Mouse (Mus musculus) G1E (cell line): ENCODE results near the gene Kcnma1. TPM values are rescaled to one million over a fixed set of nuclear protein-coding genes. Genes with fewer than 3 reads are reported as not detected.

Experiments
- ATAC-seq: 2 replicates; pipeline ENCODE4 v1.8.0; 2016; ENCODE audit warnings: mild to moderate bottlenecking; ENCODE audit not compliant: insufficient number of reproducible peaks, poor library complexity, low FRiP score, severe bottlenecking; ENCODE audit errors: extremely low read depth
- DNase-seq: peaks from one replicate; pipeline ENCODE4 v3.0.0; 2012; ENCODE audit warnings: low spot score
- H3K27me3 ChIP-seq: 2 replicates; pipeline ENCODE4 v1.6.1; 2012; ENCODE audit warnings: mild to moderate bottlenecking, low read length, inconsistent platforms; ENCODE audit not compliant: insufficient read depth
- H3K36me3 ChIP-seq: replicated peaks from 2 replicates; pipeline ENCODE3; 2012; ENCODE audit warnings: mild to moderate bottlenecking, inconsistent platforms
- H3K4me1 ChIP-seq: 2 replicates; pipeline ENCODE4 v1.6.1; 2012; ENCODE audit warnings: low read depth, low read length, inconsistent platforms, mixed read lengths; ENCODE audit not compliant: insufficient read depth
- H3K4me3 ChIP-seq: 2 replicates; pipeline ENCODE4 v1.5.1; 2012; ENCODE audit warnings: low read depth, mild to moderate bottlenecking, inconsistent platforms, low read length, moderate library complexity, mixed read lengths
- H3K9me3 ChIP-seq: replicated peaks from 2 replicates; pipeline ENCODE4 v1.6.1; 2012; ENCODE audit warnings: inconsistent platforms
- CTCF ChIP-seq: IDR thresholded peaks from 2 replicates; pipeline ENCODE4 v1.5.1; 2012; ENCODE audit warnings: low read depth, low read length, inconsistent platforms, mixed read lengths
- GATA1 ChIP-seq: IDR thresholded peaks from 2 replicates; pipeline ENCODE4 v1.6.1; 2012; ENCODE audit warnings: borderline replicate concordance, low read length, inconsistent platforms, mixed read lengths
- GATA2 ChIP-seq: IDR thresholded peaks from 2 replicates; pipeline ENCODE4 v1.6.1; 2012; ENCODE audit warnings: low read depth, low read length, inconsistent platforms, borderline replicate concordance
- POLR2AphosphoS5 ChIP-seq: IDR thresholded peaks from 2 replicates; pipeline ENCODE4 v1.6.1; 2012; ENCODE audit warnings: low read depth, low read length, inconsistent platforms; ENCODE audit not compliant: insufficient replicate concordance
- TAL1 ChIP-seq: conservative IDR thresholded peaks from 2 replicates; pipeline ENCODE4 v1.6.1; 2012; ENCODE audit warnings: low read depth, low read length, inconsistent platforms, mixed read lengths
- polyA plus RNA-seq: library from polyadenylated mRNA; stranded (reverse); fragments of >175 nt; gene quantifications from 2 replicates; pipeline ENCODE4 v1.2.3, GENCODE M21; 2012
- total RNA-seq, 2 experiments: library from RNA; stranded (forward) in 1 of 2; stranded (reverse) in 1 of 2; fragments of 200-1000 nt in 1 of 2; fragments of >200 nt in 1 of 2; fragmentation: Nextera tagmentation in 1 of 2; gene quantifications; 2 replicates each; pipeline ENCODE4 v1.2.3; 2014 to 2017

Kcnma1 gene
- total and polyA plus RNA-seq, 3 experiments, result 0.27 TPM; not detected in 2

DNA sequence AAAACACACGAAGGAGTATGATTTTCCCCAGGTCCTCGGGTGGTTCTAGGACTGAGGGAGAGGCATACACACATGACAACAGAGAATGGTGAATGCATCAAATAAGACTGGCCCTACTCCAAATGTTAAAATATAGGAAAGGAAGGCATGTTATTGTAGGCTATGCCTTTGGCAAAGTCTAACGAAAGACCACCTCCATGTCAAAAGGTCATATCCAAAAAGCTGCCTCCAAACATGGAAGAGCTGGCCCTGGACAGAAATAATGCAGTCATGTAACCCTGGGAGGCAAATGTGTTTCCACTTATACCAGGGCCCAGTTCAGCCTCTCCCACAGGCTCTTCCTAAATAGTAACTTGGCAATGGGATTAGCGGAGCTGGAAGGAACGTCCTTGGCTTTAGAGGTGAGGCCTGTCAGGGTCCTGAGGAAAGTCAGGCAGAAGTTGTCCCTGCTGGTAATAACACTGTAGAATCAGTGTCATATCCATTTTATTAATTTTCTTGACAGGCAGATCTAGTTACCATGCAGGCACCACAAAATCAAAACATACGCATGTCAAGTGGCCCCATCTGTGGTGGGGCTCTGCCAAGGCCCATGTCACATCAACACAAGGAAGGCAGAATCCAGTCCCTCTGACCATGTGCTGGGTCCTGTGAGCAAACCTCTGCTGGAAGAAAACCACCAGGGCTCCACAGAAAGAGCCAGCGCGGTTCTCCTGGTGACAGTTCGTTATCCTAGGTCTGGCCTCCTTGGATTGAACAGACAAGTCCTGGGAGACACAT lies 521.5 kb downstream of the Kcnma1 start:
- no peak for TF ChIP-seq GATA1
- no peak for TF ChIP-seq TAL1
- no peak for TF ChIP-seq GATA2
- TF ChIP-seq CTCF, result no peak
- no peak for TF ChIP-seq POLR2AphosphoS5
- no peak for DNase-seq
- no peak for ATAC-seq
- no peaks in the 10 kb centered on the region for H3K36me3 ChIP-seq
- no peak overlapping the region for H3K4me3 ChIP-seq
- peaks cover 13% of the 10 kb centered on the region for H3K9me3 ChIP-seq
- H3K4me1 ChIP-seq, result no peaks in the 10 kb centered on the region
- H3K27me3 ChIP-seq, result no peaks in the 10 kb centered on the region

DNA sequence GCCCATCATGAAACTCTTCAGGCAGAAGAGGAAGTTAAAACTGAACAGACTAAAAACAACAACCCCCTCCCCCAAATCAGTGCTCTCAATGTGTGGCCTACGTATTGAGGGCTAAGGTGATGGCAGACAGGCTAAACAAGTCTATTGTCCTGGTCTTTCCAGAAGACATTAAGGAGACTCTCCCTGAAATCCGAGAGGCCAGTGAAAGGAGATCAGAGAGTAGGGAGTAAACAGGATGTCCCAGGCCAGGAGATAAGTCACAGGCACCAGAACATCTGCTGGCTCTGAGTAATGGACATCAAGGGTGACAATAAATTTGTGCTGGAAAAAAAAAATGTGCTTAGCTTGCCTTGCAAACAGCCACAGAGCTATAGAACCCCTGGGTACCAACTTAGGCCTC lies 522.9 kb downstream of the Kcnma1 start:
- Histone ChIP-seq H3K4me3 (no peak overlapping the region), H3K36me3 (no peaks in the 10 kb centered on the region), H3K4me1 (no peaks in the 10 kb centered on the region), H3K9me3 (peaks cover 13% of the 10 kb centered on the region), H3K27me3 (no peaks in the 10 kb centered on the region)
- ATAC-seq (no peak), DNase-seq (no peak)
- TF ChIP-seq POLR2AphosphoS5, result no peak
- no peak for TF ChIP-seq GATA1
- no peak for TF ChIP-seq TAL1

DNA sequence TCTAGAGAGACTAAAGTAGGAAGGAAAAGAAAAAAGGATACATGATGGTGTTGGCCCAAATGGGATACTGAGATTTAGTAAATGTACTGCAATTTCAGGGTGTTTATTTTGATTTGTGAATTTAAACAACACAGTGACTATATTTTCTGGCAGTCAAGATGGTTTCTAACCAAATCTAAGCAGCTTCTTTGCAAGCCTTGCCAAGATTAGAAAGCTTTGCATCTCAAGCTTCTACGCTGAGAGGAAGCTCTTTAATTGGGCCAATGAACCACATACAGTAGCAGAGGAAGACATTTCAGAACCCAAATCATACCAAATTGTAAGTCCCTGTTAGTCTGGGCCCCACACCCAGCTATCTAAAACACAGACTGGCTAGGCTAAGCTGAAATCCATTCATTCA lies 527.6 kb downstream of the Kcnma1 start:
- no peaks in the 10 kb centered on the region for H3K27me3 ChIP-seq
- H3K36me3 ChIP-seq, result no peaks in the 10 kb centered on the region
- H3K4me3 ChIP-seq, result no peak overlapping the region
- no peaks in the 10 kb centered on the region for H3K9me3 ChIP-seq
- H3K4me1 ChIP-seq, result no peaks in the 10 kb centered on the region
- no peak for TF ChIP-seq POLR2AphosphoS5
- TF ChIP-seq CTCF, result no peak
- TF ChIP-seq GATA2, result no peak
- no peak for TF ChIP-seq GATA1
- no peak for TF ChIP-seq TAL1
- no peak for ATAC-seq
- no peak for DNase-seq

DNA sequence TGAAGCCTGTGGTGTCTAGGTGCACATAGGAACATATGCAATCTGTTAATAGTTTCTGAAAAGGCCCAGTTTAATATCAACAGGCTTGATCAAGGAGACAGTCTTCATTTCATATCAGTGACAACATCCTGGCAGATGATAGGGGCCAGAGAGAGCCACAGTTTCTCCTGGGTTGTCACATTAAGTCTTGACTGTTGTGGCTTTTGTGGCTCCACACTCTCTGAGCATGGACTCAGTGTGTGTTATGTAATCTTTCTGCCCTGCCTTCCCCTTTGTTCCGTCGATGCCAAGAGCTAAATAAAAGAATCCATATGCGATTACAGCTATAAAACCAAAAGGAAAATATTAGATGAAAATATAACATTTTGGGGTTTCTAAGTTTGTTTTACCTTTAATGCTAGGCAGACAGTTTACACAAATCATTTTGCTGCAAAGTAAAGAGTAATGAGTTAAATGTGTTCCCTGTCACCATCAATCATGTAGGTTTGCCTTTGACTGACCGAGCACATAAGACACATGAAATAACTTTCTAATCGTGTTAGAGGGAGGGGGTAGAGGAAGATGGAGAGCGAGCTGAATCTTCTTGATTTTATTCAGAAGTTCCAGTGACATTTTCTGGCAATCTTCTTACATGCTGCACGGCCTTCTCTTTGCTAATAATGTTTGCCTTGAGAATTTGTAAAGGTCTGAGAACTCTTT lies 528.3 kb downstream of the Kcnma1 start:
- Histone ChIP-seq H3K4me1 (no peaks in the 10 kb centered on the region), H3K36me3 (no peaks in the 10 kb centered on the region), H3K9me3 (no peaks in the 10 kb centered on the region), H3K27me3 (no peaks in the 10 kb centered on the region), H3K4me3 (no peak overlapping the region)
- no peak for DNase-seq
- ATAC-seq, result no peak
- no peak for TF ChIP-seq TAL1
- no peak for TF ChIP-seq CTCF
- TF ChIP-seq GATA1, result no peak
- TF ChIP-seq GATA2, result no peak
- TF ChIP-seq POLR2AphosphoS5, result no peak

DNA sequence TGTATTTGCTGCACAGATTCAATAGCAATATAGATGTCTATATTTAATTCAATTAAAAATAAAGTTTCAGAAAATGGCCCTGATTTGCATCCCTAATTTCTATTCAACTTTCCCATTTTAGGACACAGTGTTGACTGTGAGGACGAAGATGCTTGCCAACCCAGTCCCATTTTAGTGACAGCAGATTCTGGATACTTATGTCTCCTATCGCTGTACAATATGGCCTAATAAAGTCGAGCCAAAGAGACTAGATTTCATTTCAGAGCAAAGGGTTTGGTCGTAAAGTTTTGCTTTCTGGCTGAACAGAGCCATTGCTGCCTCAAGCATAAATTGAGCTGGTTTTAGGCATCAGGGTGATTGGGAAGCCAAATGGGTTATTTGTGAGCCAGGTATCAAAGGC lies 539.2 kb downstream of the Kcnma1 start:
- Histone ChIP-seq H3K36me3 (no peaks in the 10 kb centered on the region), H3K27me3 (no peaks in the 10 kb centered on the region), H3K4me1 (no peaks in the 10 kb centered on the region), H3K4me3 (no peak overlapping the region), H3K9me3 (peaks cover 7% of the 10 kb centered on the region; the same call in 1 of the 2 replicates)
- TF ChIP-seq GATA1 (no peak), POLR2AphosphoS5 (no peak), TAL1 (no peak), GATA2 (no peak), CTCF (no peak)
- ATAC-seq, result no peak
- no peak for DNase-seq

DNA sequence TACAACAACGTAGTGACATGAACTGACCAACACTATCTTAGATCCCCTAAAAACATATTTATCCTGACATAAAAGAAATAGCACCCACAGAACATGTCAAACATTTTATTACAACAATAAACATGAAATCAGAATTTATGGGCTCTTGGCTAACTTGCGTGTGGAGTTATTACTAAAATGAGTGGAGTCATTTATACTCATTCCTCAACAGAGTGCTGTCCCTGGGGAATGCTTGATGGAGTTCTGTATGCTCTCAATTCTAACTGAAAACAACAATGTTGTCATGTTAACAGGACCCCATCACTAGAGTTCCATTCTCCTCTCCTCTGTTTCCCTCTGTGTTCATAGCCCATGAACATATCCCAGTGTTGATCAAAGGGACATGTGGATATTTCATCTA lies 544.2 kb downstream of the Kcnma1 start:
- DNase-seq (no peak), ATAC-seq (no peak)
- Histone ChIP-seq H3K27me3 (no peaks in the 10 kb centered on the region), H3K36me3 (no peaks in the 10 kb centered on the region), H3K4me3 (no peak overlapping the region), H3K4me1 (no peaks in the 10 kb centered on the region), H3K9me3 (no peaks in the 10 kb centered on the region)
- TF ChIP-seq TAL1, result no peak
- no peak for TF ChIP-seq GATA1
- TF ChIP-seq GATA2, result no peak
- no peak for TF ChIP-seq CTCF
- TF ChIP-seq POLR2AphosphoS5, result no peak

DNA sequence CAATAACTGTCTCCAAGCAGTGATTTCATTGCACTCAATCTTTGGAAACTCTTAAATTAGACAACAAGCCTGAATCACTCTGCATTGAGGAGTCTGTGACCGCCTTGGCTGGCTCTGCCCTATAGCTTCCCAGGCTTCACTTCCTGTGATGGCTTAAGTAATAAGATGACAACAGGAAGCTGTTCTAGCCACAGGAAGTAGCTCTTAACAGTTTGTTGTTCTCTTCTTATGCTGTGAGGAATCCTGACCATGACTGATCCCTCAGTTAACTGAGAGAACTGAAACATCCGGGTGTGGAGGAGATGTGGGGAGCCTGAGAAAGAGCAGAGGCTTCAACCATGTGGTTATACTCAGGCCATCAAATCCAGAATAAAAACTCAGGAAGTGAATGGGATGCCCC lies 549.2 kb downstream of the Kcnma1 start:
- Histone ChIP-seq H3K4me1 (no peaks in the 10 kb centered on the region), H3K9me3 (no peaks in the 10 kb centered on the region; the same call in 1 of the 2 replicates), H3K4me3 (no peak overlapping the region), H3K36me3 (no peaks in the 10 kb centered on the region), H3K27me3 (no peaks in the 10 kb centered on the region)
- ATAC-seq (no peak), DNase-seq (no peak)
- no peak for TF ChIP-seq CTCF
- TF ChIP-seq POLR2AphosphoS5, result no peak
- TF ChIP-seq TAL1, result no peak
- TF ChIP-seq GATA2, result no peak
- no peak for TF ChIP-seq GATA1
